Mouse (Mus musculus): ENCODE measurements at regions not wholly inside any gene's neighbourhood (a gene's known extent, or its start where the extent isn't known, plus 50 kb on each side); places are given as distances from the start of the nearest gene placed in this dataset.
"Not testable (repeated sequence)": the region's sequence is repeated elsewhere in the genome, so short reads cannot be mapped to it uniquely, and the experiment has no call there.

- DNase-seq (ENCODE audit: low spot score in 2 of 2) = not testable (repeated sequence)
Observed at GRCm38 (mm10) chr16:8914183-8914582, 84.3 kb downstream of the 1810013L24Rik start.

GRCm38 (mm10) chr16:8916091-8916490, 86.2 kb downstream of the 1810013L24Rik start:
- DNase-seq (ENCODE audit: low spot score in 2 of 2) = peak; percentile 19 to 40

GRCm38 (mm10) chr16:8918741-8919535, 89.0 kb downstream of the 1810013L24Rik start:
- DNase-seq (ENCODE audit: low spot score in 2 of 2) = no peak

DNA sequence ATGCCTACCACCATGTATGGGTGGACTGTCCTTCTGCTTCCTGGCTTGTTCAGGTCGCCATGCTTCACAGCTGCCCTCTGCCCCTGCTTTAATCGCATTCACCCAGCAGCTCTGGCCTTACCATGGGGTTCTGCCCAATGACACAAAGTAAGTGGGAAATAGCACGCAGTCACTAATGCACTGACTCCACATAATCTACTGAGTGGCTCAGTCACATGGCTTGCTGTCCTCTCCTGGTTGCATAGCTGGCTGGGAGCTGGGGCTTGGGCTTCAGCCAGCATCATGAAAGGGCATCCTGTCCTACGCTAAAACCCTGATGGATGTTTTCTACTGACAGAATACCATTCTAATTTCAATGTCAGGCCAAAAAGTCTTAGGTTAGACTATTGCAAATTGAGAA, 94.8 kb downstream of the 1810013L24Rik start:
- DNase-seq (ENCODE audit: low spot score in 2 of 2) = no peak

- DNase-seq (ENCODE audit: low spot score in 2 of 2) = no peak
Observed at GRCm38 (mm10) chr16:8931961-8932360, 102.1 kb downstream of the 1810013L24Rik start.

DNA sequence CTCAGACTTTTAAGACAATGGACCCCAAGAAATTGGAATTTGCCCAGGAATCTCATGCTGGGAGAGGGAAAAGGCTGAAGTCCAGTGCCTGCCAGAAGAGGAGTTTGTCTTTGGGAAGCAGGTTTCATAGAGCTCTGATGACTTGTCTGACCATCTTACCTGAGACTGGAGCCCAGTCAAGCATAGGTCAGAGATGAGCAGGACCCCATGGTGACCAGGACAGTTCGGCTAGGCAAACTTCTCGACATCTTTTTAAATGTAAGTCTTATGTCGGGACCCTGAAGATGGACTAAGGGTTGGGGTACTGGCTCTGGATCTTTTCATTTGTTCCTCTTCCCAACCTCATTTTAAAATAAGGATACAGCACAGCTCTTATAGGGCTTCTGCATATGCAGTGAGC, 103.2 kb downstream of the 1810013L24Rik start:
- DNase-seq (ENCODE audit: low spot score in 2 of 2) = no peak

DNA sequence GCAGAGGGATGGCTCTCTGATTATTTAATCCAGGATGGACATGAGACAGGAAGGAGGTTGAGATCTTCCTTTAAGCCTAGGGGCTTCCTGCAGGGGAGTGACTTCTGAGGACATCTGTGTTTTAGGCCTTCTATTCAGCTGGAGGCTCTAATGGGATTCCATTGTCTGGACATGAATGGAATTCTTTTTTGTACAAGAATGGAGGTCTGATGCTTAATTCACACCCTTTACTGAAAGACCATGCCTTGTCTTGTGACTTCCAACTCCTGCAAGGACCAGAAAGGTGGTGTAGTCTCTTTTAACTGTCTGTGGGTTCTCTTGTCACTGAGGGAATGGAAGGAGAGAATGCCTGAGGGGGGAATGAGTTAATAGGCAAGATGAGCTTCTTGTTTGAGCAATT, 106.5 kb downstream of the 1810013L24Rik start:
- DNase-seq (ENCODE audit: low spot score in 2 of 2) = no peak

- peak; percentile 40 to 54 for DNase-seq (ENCODE audit: low spot score in 2 of 2)
Observed at GRCm38 (mm10) chr16:8938516-8938915, 108.6 kb downstream of the 1810013L24Rik start.

- DNase-seq (ENCODE audit: low spot score in 2 of 2) = no peak
Observed at GRCm38 (mm10) chr16:8939136-8939535, 109.2 kb downstream of the 1810013L24Rik start.

DNA sequence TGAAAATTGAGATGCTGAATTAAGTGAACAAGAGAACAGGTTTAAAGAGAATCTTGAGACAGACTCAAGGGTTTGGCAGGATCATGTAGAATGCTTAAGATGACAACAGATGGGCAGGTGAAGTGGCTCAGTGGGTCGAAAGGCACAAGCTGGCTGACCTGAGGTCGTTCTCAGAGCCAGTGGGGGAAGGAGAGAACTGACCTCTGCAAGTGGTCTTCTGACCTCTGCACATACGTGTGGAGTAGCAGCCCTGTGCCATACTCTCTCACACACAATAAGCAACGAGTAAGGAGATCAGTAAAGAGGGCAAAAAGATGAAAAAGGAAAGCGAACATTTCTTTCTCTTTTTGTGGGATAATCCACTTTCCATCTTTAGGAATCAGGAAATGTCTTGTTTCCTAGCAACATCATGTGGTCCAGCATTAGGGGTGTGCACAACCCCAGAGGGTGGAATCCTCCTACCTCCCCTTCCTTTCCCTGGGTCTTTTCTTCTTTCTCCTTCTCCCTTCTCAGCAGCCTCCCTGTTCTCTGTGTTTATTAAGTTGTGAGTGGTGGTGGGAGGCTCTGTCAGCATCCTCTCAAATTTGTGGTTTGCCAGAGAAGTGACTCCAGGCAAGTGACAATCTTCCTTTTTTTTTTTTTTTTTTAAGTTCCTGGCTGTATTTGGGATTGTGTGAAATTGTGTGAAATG, 114.7 kb downstream of the 1810013L24Rik start:
- DNase-seq (ENCODE audit: low spot score in 2 of 2) = no peak

GRCm38 (mm10) chr16:8947846-8948245, 117.9 kb downstream of the 1810013L24Rik start:
- DNase-seq (ENCODE audit: low spot score in 2 of 2) = no peak

GRCm38 (mm10) chr16:8951156-8951899, 121.4 kb downstream of the 1810013L24Rik start:
- no peak for DNase-seq (ENCODE audit: low spot score in 2 of 2)

DNA sequence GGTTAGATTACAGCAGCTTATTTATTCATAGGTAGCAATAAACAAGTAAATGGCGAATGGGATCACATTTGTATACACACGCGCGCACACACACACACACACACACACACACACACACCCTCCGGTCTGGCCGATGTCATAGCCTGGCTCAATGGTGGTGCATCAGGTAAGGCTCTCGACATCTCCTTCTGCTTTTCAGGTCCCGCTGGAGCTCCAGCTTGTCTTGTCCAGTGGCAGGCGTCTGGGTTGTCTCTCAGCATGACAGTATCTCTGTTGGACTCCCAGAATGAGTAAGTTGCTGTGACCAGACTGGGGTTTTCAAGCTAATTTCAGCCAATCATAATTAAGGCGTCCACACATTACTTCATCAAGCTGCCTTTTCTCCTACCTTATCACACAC, 131.8 kb downstream of the 1810013L24Rik start:
- no peak for DNase-seq (ENCODE audit: low spot score in 2 of 2)

DNA sequence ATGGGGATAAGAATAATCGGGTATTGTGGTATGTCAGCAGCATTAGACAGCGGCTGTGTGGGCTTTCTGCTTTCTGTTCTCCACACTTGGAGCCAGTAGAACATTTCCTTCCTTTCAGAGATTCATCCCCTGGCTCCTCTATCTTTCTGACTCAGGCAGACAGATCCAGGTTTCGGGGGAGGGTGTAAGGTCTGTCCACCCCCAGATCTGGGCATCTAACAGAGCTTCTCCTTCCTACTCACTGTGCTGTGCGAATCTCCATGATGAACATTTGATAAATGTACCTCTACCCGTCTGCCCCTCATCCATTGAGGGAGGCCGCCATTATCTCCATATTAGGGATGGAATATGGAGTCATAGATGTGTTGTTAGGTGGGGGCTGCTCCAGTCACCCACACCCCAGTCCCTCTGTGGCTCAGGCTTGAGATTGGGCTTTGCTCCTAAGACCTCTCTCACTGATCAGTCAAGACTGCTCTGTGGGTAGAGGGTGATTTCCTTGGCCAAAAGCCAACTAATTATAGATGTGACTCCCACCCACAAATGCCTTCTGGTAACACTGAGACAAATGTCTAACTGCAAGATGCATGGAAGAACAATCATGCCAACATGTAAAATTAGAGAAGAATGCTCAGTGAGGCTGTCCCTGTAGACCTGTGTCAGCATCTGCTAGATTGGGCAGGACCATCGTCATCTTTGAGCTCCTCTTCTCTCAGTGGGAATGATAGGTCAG, 163.8 kb downstream of the 1810013L24Rik start:
- no peak for DNase-seq (ENCODE audit: low spot score in 2 of 2)

- DNase-seq (ENCODE audit: low spot score in 2 of 2) = no peak
Observed at GRCm38 (mm10) chr16:8994521-8994920, 164.6 kb downstream of the 1810013L24Rik start.

DNA sequence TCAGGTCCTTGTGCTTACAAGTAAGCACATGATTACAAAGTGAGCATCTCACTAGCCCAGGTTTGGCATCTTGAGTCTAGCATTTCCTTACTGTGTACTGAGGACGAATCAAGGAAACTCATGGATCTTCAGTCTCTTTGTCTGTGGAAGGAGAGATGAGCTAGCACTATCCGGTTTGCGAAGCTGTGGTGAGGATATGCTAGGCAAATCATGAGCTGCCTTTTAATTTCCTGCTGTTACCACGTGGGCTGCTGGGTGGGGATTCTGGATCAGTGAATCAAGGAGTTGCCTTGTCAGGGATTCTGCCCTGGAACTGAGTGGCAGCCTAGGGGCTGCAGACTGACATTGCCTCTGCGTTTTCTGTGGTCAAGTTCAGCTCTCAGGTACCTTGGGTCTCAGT, 167.3 kb downstream of the 1810013L24Rik start:
- no peak for DNase-seq (ENCODE audit: low spot score in 2 of 2)

DNA sequence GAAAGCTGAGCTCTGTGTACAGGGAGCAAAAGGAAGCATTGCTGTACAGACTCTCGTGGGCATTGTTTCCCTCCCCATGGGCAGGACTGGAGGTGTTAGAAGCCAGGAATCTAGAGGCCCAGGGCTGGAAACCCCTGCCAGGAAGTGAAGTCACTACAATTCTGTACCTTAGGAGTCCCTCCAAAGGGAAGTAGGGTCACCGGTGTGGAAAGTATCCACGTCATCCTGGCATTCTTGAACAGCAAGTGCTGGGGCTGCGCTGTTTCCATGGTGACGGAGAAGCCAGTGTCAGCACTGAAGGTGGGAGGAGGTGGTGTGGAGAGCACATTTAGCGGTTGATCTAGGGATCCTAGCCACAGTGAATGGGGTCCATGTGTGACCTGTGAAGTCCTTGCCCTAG, 174.1 kb downstream of the 1810013L24Rik start:
- peak in 1 of 2 experiments; percentile 44 for DNase-seq (ENCODE audit: low spot score in 2 of 2)

GRCm38 (mm10) chr16:9005933-9006332, 176.0 kb downstream of the 1810013L24Rik start:
- no peak for DNase-seq (ENCODE audit: low spot score in 2 of 2)

GRCm38 (mm10) chr16:9009361-9010083, 179.6 kb downstream of the 1810013L24Rik start:
- DNase-seq (ENCODE audit: low spot score in 2 of 2) = peak; percentile 92 to 93

DNA sequence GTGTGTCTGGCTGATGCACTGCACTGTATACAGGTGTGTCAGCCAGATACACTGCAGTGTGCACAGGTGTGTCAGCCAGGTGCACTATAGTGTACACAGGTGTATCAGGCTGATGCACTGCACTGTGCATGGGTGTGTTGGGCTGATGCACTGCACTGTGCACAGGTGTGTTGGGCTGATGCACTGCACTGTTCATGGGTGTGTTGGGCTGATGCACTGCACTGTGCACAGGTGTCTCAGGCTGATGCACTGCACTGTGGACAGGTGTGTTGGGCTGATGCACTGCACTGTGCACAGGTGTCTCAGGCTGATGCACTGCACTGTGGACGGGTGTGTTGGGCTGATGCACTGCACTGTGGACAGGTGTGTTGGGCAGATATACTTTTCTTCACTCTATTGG, 181.2 kb downstream of the 1810013L24Rik start:
- DNase-seq (ENCODE audit: low spot score in 2 of 2) = no peak

DNA sequence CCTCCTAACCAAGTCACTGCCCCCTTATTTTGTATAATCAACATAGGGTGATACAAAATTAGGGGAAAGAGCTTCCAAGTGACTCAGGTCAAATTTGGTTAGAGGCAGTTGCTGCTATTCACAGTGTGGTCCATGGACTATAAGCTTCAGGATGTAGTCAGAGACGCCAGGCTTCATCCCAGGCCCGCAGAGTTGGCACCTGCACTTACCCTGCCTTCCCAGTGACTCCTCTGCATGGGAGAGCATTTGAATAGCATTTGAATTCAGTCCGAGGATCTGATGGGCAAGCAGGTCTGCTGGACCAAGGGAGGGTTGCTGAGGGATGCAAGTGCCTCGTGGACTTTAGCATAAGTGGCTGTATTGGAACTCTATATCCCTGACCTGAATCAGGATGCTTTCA, 181.8 kb downstream of the 1810013L24Rik start:
- no peak for DNase-seq (ENCODE audit: low spot score in 2 of 2)
